Mouse (Mus musculus) c-Kit-positive CD71-positive TER-119-negative erythroid progenitor cells, embryonic 14.5 days (primary cell): ENCODE measurements around the gene Slc22a3.

Experiments used
- DNase-seq: peaks from one replicate; pipeline ENCODE4 v3.0.0-alpha.2; 2013; ENCODE audit warnings: low read depth

Slc22a3 gene

GRCm38 (mm10) chr17:12403420-12403819 is 104.1 kb downstream of the Slc22a3 start:
- DNase-seq, result no peak

- no peak for DNase-seq
Measured at GRCm38 (mm10) chr17:12396163-12396677, 111.3 kb downstream of the Slc22a3 start.

DNA sequence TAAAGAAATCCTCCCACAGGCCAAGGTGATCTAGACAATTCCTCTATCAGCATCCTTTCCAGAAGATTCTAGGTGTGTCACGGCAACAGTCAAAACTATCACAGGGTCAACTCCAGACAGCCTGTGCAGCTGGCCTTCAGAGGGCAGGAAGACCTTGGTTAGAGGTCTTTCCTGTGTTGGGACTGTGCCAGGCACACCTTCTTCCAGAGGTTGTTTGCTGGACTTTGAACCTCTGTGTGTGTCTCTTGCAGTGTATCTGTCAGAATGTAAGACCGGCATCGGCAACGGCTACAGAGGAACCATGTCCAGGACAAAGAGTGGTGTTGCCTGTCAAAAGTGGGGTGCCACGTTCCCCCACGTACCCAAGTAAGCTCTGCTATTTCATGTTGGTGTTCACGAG is 119.3 kb downstream of the Slc22a3 start:
- no peak for DNase-seq

GRCm38 (mm10) chr17:12387781-12388180 is 119.7 kb downstream of the Slc22a3 start:
- DNase-seq, result no peak

DNA sequence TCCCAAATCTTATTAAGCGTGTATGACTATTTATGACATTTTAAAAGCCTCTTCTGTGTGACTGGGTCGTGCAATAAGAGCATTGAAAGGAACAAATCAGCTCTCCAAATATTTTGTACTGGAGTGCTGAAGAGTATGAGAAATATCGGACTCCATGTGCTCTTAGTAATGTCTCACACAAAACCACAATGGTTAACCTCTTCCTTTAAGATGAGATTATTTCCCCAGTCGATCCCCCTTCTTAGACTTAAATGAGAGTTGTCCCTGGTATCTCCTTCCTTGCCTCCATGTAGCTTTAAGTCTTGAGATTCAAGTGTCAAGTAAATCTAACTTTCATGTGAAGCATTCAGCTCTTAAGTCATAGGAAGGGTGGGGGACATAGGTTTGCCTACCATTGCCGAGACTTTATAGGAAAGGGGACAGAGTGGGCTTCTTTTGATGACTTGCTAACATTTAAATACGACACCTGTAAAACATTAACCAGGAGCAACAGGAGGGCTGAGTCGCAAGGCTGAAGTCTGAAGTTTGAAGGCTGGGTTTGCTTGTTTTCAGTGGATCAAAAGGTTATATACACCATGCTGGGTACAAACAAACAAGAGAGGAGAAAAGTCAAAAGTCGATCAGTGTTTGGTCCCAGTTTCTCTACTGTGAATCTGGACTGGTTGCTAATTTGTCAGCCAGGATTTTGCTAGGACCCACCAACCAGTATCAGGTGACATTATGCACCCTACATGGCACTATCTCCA is 122.3 kb downstream of the Slc22a3 start:
- DNase-seq, result no peak

- DNase-seq, result no peak
Measured at GRCm38 (mm10) chr17:12382531-12382930, 125.0 kb downstream of the Slc22a3 start.

GRCm38 (mm10) chr17:12381579-12381978 is 125.9 kb downstream of the Slc22a3 start:
- no peak for DNase-seq

DNA sequence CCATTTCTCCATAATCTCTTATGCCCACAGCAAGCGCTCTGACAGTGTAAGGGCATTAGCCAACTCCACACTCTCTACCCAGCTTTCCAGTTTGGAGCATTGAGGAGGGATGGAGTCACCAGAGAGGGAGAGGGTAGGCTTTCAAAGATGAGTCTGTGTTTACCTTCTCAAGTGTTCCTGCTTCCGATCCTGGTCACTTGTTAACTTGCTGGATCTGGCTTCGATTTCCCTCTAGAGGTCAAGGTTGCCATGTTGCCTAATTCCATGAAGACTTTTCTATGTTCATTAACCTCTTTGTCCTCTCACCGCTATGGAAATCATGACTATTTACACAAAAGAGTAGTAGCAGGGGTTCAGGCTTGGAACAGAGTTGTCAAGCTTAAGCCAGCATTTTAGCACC is 127.2 kb downstream of the Slc22a3 start:
- DNase-seq, result no peak

GRCm38 (mm10) chr17:12377981-12378705 is 129.4 kb downstream of the Slc22a3 start, which contains the start of gene Plg:
Gene Plg, plus strand, starts transcription at chr17:12378608.
- no peak for DNase-seq

- no peak for DNase-seq
Measured at GRCm38 (mm10) chr17:12373601-12374144, 133.8 kb downstream of the Slc22a3 start.

DNA sequence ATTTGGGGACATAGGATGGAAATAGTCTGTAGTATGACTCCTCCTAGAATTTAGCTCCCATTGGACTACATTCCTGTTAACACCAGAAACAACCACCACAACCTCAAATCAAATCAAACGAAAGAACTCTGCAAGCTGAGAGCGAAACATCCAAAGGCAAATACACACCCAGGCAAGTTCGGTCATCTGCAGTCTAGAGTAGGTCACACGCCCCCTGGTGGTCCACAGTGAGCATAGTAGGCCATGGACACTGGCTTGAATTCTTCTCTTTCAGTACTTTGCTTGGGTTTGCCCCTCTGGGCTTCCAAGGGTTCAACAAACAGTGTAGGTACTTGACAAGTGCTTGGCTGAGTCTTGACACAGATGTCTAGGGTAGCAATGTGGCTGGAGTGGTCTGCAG is 135.5 kb downstream of the Slc22a3 start:
- DNase-seq, result peak; percentile 67

DNA sequence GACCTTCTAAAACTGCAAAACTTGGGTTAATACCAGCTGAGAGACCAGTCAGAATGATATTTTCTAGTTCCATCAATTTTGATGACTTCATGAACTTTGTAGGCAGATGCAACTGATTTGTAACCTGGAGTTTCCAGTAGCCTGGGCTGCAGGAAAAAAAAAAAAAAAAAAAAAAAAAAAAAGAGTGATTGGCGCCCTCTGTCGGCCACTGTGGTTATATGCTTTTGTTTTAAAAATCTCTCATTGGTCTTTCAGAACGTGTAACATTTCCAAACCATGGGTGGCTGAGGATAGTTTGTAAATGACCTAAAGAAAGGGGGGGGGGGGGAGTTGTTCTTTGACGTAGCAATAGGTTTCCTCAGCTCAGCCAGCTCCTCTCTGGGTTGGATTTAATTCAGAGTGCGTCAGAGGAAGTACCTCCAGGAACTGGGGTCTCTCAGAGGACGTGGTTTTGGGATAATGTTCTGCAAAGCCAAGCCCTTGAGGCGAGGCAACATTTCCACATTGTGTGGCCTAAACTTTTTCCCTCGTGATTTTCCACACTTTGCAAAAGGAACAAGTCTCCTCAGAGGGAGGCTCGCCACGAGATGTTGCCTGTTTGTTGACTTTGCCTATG is 136.1 kb downstream of the Slc22a3 start:
- no peak for DNase-seq

GRCm38 (mm10) chr17:12370289-12370688 is 137.2 kb downstream of the Slc22a3 start:
- DNase-seq, result no peak

DNA sequence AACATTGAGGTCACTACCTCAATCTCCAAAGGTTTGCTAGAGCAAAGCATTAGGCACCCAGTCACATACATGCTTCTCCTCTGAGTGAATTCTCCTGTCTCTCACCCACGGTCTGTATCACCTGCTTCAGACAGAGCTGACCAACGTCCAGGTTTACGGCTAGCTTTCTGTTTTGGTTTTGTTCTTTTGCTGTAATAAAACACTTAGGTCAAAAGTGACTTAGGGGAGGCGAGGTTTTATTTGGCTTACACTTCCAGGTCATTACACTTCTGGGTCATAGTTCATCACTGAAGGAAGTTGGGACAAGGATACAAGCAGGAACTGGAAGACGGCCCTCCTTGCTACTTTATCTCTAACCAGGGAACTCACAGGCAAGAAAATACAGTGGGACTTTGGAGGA is 138.1 kb downstream of the Slc22a3 start:
- DNase-seq, result no peak
